Mouse (Mus musculus) layer of hippocampus, adult 9-10 months (tissue): Measurements from ENCODE around the gene Fndc7.

Experiments
- DNase-seq: peaks from one replicate; pipeline ENCODE4 v3.0.0; 2022; ENCODE audit warnings: low spot score

The Fndc7 gene

DNA sequence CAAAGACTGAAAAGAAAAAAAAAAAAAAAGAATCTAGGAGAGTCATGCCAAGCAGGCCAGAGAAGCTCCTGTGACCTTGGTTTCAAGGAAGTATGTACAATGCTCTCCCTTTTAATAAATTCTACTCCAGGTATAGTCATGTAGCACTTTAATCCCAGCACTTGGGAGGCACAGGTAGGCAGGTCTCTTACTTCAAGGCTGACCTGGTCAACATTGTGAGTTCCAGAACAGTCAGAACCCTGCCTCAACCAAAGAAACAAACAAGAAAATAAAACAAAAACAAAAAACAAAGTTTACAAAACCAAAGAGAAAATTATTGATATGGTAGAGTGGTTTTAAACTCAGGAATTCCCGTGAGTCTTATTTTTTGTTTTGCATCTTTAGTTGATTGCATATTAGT lies at the start of gene Fndc7:
Fndc7 (minus strand) TSS at position 101 of the 400 bp plus-strand sequence.
- DNase-seq, result no peak

DNA sequence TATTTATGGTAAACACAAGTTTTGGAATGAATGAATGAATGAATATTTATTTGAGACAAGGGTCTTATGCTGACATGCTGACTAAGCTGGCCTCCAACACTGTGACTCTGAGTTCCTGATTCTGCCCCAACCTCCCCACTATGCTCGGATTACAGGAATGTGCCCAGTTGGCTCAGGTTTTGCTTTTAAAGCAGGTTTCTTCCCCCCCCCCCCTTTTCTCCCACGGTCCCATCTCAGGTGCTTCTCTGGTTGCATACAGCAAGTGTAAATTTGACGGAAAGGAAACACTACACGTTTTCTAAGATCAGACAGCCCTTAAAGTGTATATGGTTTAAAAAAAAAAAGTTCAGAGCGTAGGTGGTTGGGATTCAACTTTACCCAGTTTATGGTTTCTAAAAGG lies 49.8 kb upstream of the Fndc7 start, which contains the start of gene Henmt1:
Henmt1 (plus strand) TSS at position 301 of the 400 bp plus-strand sequence.
- no peak for DNase-seq

DNA sequence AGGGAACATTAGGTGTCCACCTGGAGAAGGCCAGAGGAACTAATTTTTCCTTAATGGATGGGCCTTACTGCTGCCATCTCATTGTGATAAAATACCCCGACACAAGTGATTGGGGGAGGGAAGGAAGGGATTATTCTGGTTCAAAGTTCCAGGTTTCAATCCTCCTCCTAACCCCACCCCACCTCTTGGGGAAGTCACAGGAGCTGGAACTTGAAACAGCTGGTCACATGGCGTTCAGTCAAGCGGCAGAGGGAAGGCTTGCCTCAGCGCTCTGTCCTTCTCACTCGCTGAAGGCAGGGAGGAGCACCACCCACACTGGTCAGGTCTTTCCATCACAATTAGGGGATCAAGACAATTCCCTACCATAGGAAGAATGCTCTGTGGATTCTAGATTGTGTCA lies 48.9 kb upstream of the Fndc7 start:
- DNase-seq, result no peak

- DNase-seq, result no peak
These were observed 43.7 kb upstream of the Fndc7 start for GRCm38 (mm10) chr3:108933557-108933956.

- DNase-seq, result no peak
These were observed 36.5 kb upstream of the Fndc7 start for GRCm38 (mm10) chr3:108926308-108926707.

GRCm38 (mm10) chr3:108925677-108926076 lies 35.9 kb upstream of the Fndc7 start:
- DNase-seq, result no peak

GRCm38 (mm10) chr3:108921822-108922221 lies 32.0 kb upstream of the Fndc7 start:
- DNase-seq, result no peak

- no peak for DNase-seq
These were observed 30.7 kb upstream of the Fndc7 start for GRCm38 (mm10) chr3:108920442-108921070.

GRCm38 (mm10) chr3:108918852-108919251 lies 29.0 kb upstream of the Fndc7 start:
- no peak for DNase-seq

DNA sequence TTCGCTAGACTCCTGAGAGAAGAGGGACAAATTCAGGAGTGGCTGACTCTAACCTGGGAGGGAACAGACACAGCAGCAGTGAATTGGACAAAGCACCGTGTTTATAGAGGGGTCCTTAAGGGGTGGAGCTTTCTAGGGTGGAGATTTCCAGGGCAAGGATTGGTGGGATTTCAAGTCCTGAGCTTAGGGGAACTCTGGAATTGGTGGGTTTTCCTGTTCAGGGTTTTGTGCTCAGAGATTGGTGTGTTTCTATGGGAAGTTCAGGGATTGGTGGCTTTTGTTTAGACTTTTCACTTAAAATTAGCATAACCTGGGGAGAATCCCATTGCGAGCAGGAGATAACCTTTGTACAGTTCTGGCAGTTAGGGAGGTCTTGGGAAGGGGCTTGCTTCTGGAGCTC lies 28.2 kb upstream of the Fndc7 start:
- DNase-seq, result no peak

DNA sequence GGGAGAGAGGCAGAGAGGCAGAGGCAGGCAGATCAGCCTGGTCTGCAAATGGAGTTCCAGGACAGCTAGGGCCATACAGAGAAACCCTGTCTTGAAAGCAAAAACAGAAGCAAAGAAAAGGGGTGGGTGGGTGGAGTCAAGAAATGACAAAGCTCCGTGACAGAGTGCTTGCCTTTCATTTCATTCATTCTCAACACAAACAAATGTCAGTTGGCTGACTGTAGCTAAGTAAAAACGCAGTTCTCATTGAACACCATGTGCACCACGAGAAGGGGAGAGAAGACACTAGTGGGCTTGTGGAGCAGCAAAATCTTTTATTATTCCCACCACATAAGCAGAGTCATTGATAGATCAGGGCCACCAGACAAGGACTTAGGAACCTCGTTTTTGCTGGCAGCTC lies 27.0 kb upstream of the Fndc7 start:
- no peak for DNase-seq

DNA sequence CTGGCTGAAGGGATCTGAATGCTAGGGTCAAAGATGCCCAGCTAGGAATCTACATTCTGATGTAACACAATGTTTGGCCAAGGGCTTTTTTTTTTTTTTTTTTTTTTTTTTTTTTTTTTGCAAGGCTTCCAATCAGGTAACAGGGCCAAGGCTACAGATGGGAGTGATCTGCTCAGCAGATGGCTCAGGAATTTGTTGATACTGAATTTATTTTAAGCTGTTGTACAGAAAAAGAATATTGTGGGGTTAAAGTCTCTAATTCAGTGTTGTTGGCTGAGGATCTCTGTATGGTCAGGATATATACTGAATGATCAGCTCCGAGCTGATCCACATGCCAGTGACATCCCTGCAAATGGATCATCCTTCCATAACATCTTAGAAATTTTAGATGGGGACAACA lies 26.2 kb upstream of the Fndc7 start:
- DNase-seq, result no peak

GRCm38 (mm10) chr3:108911548-108912413 lies 22.0 kb upstream of the Fndc7 start, which contains the start of gene Prpf38b:
Gene Prpf38b, minus strand, starts transcription at chr3:108911727.
- DNase-seq, result peak; percentile 82

GRCm38 (mm10) chr3:108911081-108911547 lies 21.3 kb upstream of the Fndc7 start:
- no peak for DNase-seq

DNA sequence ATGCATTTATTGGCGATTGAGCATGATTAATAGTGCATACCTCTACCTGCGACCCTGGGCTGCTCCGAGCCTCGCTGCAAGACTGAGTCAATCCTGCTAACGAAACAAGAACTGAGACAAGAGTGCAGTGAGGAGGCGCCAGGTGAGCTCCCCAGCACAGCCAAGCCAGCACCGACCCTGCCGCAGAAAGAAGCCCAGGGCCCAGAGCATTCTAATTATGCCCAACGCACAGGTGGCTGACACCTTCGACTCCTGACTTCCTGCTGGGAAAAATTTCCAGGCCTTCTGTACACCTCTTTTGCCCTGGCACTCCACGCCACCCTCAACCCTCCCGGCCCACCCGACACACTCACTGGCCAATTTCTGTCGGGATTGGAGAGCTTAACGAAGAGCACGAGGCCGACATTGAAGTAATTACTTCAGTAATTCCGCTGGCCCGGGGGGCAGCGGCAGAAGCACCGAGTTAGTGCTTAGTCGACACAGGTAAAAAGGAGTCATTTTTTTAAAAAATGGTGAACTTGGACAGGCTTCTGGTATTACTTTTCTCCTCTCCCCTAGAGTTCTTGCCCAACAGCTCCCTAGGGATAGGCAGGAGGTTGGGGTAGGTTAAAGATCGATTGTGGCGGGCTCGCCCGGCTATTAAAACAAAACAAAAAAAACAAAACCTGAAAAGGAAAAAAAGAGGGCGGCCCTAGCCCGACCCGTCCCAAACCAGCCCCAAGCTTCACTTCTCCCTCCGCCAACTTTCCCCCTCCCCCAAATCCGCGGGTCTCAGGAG lies 20.7 kb upstream of the Fndc7 start:
- no peak for DNase-seq

DNA sequence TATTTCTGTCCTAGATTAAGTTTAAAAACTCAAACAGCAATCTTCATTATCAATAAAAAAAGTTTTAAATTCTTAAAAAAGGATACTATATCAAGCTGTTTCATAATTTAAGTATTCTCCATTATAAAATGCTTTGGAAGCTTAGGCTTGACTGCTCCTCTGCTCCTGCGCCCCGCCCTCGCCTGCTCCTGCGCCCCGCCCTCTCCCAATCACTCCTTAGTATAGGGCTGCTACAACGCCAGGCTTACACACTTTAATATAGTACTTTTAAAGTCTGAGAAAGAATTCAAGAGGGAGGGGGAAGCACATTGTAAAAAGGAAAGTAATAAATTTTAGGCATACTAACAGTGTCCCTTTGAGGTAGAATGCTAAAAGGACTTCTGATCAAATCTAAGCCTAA lies 13.1 kb upstream of the Fndc7 start:
- no peak for DNase-seq

DNA sequence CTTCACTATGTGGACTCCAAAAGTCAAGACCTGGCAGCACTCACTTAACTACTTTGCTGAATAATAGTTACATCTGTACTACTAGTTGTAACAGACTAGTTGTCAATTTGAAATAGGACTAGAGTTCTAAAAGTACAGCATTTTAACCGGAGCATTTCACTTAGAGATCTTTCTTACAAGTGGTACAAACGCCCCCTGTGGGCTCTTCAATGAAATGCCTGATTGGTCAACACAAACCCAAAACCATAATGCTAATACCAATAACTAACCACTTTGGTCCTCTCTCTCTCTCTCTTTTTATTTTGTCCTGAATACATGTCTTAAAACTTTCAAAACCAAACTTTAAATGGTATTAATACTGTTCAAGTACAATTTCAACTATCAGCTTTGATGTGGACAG lies 12.2 kb upstream of the Fndc7 start:
- no peak for DNase-seq

- DNase-seq, result no peak
These were observed 10.9 kb upstream of the Fndc7 start for GRCm38 (mm10) chr3:108900681-108901080.

GRCm38 (mm10) chr3:108900147-108900546 lies 10.3 kb upstream of the Fndc7 start:
- DNase-seq, result no peak

GRCm38 (mm10) chr3:108898640-108899039 lies 8.8 kb upstream of the Fndc7 start:
- no peak for DNase-seq

DNA sequence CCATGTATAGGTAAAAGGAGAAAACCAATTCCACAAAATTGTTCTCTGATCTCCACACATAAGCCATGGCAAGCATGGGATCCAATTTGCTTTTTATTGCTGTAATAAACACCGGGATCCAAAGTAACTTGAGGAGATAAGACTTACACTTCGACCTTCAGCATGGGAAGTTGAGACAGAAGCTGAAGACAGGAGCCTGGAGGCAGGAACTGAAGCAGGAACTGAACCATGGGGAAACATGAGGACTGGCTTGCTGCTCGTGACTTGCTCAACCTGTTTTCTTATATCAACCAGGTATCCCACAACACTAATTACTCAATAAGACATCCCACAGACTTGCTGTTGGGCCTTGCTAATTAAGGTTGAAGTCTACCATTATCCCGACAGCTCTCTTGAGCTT lies 3.1 kb upstream of the Fndc7 start:
- DNase-seq, result no peak

- no peak for DNase-seq
These were observed 2.3 kb upstream of the Fndc7 start for GRCm38 (mm10) chr3:108892080-108892479.

GRCm38 (mm10) chr3:108887618-108887975 lies 2.2 kb downstream of the Fndc7 start:
- no peak for DNase-seq
